Mouse (Mus musculus): ENCODE measurements around the gene Ints11. TPM values are rescaled to one million over a fixed set of nuclear protein-coding genes. Genes with fewer than 3 reads are reported as not detected.

Gene Ints11
- polyA plus RNA-seq, 1 experiment from 2014 or later = 83.6 TPM

GRCm38 (mm10) chr4:155904318-155905102 is 35.2 kb downstream of the Ints11 start:
- Histone ChIP-seq H3K27ac (ENCODE audit: low read depth) (no peak overlapping the region), H3K36me3 (ENCODE audit: insufficient read depth) (peaks cover 63% of the 10 kb centered on the region), H3K9ac (no peak overlapping the region), H3K9me3 (ENCODE audit: low read depth, low read length) (no peaks in the 10 kb centered on the region), H3K4me2 (no peak overlapping the region), H3K27me3 (ENCODE audit: insufficient read depth, low read length) (no peaks in the 10 kb centered on the region), H3K4me3 (ENCODE audit: low read depth, low read length) (no peak overlapping the region), H3K4me1 (ENCODE audit: insufficient read depth) (no peaks in the 10 kb centered on the region)
- 86% methylated on average over 13 of the region's 13 CpGs for WGBS
- DNase-seq = peak; percentile 39
- peak; percentile 48 for TF ChIP-seq CTCF (IDR thresholded peaks at IDR 0.05; ENCODE audit: low read depth)
- no peak for ATAC-seq (ENCODE audit: insufficient read depth)

- no peaks in the 10 kb centered on the region for H3K27me3 ChIP-seq (ENCODE audit: insufficient read depth, low read length)
- no peak overlapping the region for H3K27ac ChIP-seq (ENCODE audit: low read depth)
- ATAC-seq (ENCODE audit: insufficient read depth) (no peak), DNase-seq (no peak)
- WGBS = 88% methylated on average over 13 of the region's 13 CpGs
- H3K4me2 ChIP-seq = no peak overlapping the region
- peaks cover 52% of the 10 kb centered on the region for H3K36me3 ChIP-seq (ENCODE audit: insufficient read depth)
- H3K4me3 ChIP-seq (ENCODE audit: low read depth, low read length) = no peak overlapping the region
- TF ChIP-seq CTCF (IDR thresholded peaks at IDR 0.05; ENCODE audit: low read depth) = no peak
- H3K9me3 ChIP-seq (ENCODE audit: low read depth, low read length) = no peaks in the 10 kb centered on the region
- no peaks in the 10 kb centered on the region for H3K4me1 ChIP-seq (ENCODE audit: insufficient read depth)
- no peak overlapping the region for H3K9ac ChIP-seq
Observed at GRCm38 (mm10) chr4:155905634-155906033, 36.3 kb downstream of the Ints11 start.

- H3K27me3 ChIP-seq (ENCODE audit: insufficient read depth, low read length) = no peaks in the 10 kb centered on the region
- no peaks in the 10 kb centered on the region for H3K9me3 ChIP-seq (ENCODE audit: low read depth, low read length)
- no peak for TF ChIP-seq CTCF (IDR thresholded peaks at IDR 0.05; ENCODE audit: low read depth)
- H3K36me3 ChIP-seq (ENCODE audit: insufficient read depth) = peaks cover 47% of the 10 kb centered on the region
- no peak overlapping the region for H3K9ac ChIP-seq
- no peak for DNase-seq
- 75% methylated on average over 9 of the region's 9 CpGs for WGBS
- H3K27ac ChIP-seq (ENCODE audit: low read depth) = no peak overlapping the region
- H3K4me2 ChIP-seq = no peak overlapping the region
- ATAC-seq (ENCODE audit: insufficient read depth) = no peak
- H3K4me3 ChIP-seq (ENCODE audit: low read depth, low read length) = no peak overlapping the region
- H3K4me1 ChIP-seq (ENCODE audit: insufficient read depth) = no peaks in the 10 kb centered on the region
Observed at GRCm38 (mm10) chr4:155906125-155906524, 36.8 kb downstream of the Ints11 start.

GRCm38 (mm10) chr4:155907003-155907402 is 37.7 kb downstream of the Ints11 start:
- Histone ChIP-seq H3K27me3 (ENCODE audit: insufficient read depth, low read length) (no peaks in the 10 kb centered on the region), H3K4me3 (ENCODE audit: low read depth, low read length) (no peak overlapping the region), H3K27ac (ENCODE audit: low read depth) (no peak overlapping the region), H3K9me3 (ENCODE audit: low read depth, low read length) (no peaks in the 10 kb centered on the region), H3K9ac (no peak overlapping the region), H3K4me1 (ENCODE audit: insufficient read depth) (no peaks in the 10 kb centered on the region), H3K4me2 (no peak overlapping the region), H3K36me3 (ENCODE audit: insufficient read depth) (peaks cover 38% of the 10 kb centered on the region)
- no peak for TF ChIP-seq CTCF (IDR thresholded peaks at IDR 0.05; ENCODE audit: low read depth)
- whole genome bisulfite sequencing = 62% methylated on average over 11 of the region's 11 CpGs
- ATAC-seq (ENCODE audit: insufficient read depth) (no peak), DNase-seq (no peak)

GRCm38 (mm10) chr4:155908281-155908680 is 38.9 kb downstream of the Ints11 start:
- TF ChIP-seq CTCF (IDR thresholded peaks at IDR 0.05; ENCODE audit: low read depth) = no peak
- 68% methylated on average over 7 of the region's 7 CpGs for WGBS
- ATAC-seq (ENCODE audit: insufficient read depth) = no peak
- Histone ChIP-seq H3K4me1 (ENCODE audit: insufficient read depth) (no peaks in the 10 kb centered on the region), H3K9ac (no peak overlapping the region), H3K9me3 (ENCODE audit: low read depth, low read length) (no peaks in the 10 kb centered on the region), H3K36me3 (ENCODE audit: insufficient read depth) (peaks cover 26% of the 10 kb centered on the region), H3K27me3 (ENCODE audit: insufficient read depth, low read length) (no peaks in the 10 kb centered on the region), H3K4me3 (ENCODE audit: low read depth, low read length) (no peak overlapping the region), H3K4me2 (no peak overlapping the region), H3K27ac (ENCODE audit: low read depth) (no peak overlapping the region)
- DNase-seq = no peak

- Histone ChIP-seq H3K27me3 (ENCODE audit: insufficient read depth, low read length) (no peaks in the 10 kb centered on the region), H3K4me3 (ENCODE audit: low read depth, low read length) (no peak overlapping the region), H3K4me1 (ENCODE audit: insufficient read depth) (no peaks in the 10 kb centered on the region), H3K9me3 (ENCODE audit: low read depth, low read length) (no peaks in the 10 kb centered on the region), H3K9ac (no peak overlapping the region), H3K36me3 (ENCODE audit: insufficient read depth) (peaks cover 23% of the 10 kb centered on the region), H3K4me2 (no peak overlapping the region), H3K27ac (ENCODE audit: low read depth) (no peak overlapping the region)
- no peak for TF ChIP-seq CTCF (IDR thresholded peaks at IDR 0.05; ENCODE audit: low read depth)
- WGBS = 89% methylated on average over 4 of the region's 4 CpGs
- ATAC-seq (ENCODE audit: insufficient read depth) (no peak), DNase-seq (no peak)
Observed at GRCm38 (mm10) chr4:155908751-155909150, 39.4 kb downstream of the Ints11 start.

- no peak overlapping the region for H3K4me3 ChIP-seq (ENCODE audit: low read depth, low read length)
- 70% methylated on average over 1 of the region's 1 CpGs for WGBS
- H3K27ac ChIP-seq (ENCODE audit: low read depth) = no peak overlapping the region
- no peaks in the 10 kb centered on the region for H3K36me3 ChIP-seq (ENCODE audit: insufficient read depth)
- H3K27me3 ChIP-seq (ENCODE audit: insufficient read depth, low read length) = no peaks in the 10 kb centered on the region
- H3K9ac ChIP-seq = no peak overlapping the region
- no peak for DNase-seq
- TF ChIP-seq CTCF (IDR thresholded peaks at IDR 0.05; ENCODE audit: low read depth) = no peak
- no peak for ATAC-seq (ENCODE audit: insufficient read depth)
- H3K4me1 ChIP-seq (ENCODE audit: insufficient read depth) = no peaks in the 10 kb centered on the region
- no peak overlapping the region for H3K4me2 ChIP-seq
- no peaks in the 10 kb centered on the region for H3K9me3 ChIP-seq (ENCODE audit: low read depth, low read length)
Observed at GRCm38 (mm10) chr4:155932031-155932430, 62.7 kb downstream of the Ints11 start.

Small RNAs within 50 kb of the gene (microRNA-seq; reads per million reads assigned to microRNA genes)
- not detected for gene Gm22991 (ENCODE audit: borderline number of aligned reads)

Other genes with a start within 250 kb of the Ints11 start
- 56.3 and 58.7 TPM in 2 replicates for gene Cdk11b, start 244.7 kb upstream of the Ints11 start, polyA plus RNA-seq (2014; fragmentation: Nextera tagmentation; extraction: Ambion mirVana)
- gene Gm10563, start 224.1 kb upstream of the Ints11 start, polyA plus RNA-seq (2014; fragmentation: Nextera tagmentation; extraction: Ambion mirVana) = not detected in 2 replicates
- 34.8 and 38.7 TPM in 2 replicates for gene Mmp23, start 216.2 kb upstream of the Ints11 start, polyA plus RNA-seq (2014; fragmentation: Nextera tagmentation; extraction: Ambion mirVana)
- gene Mib2, start 200.3 kb upstream of the Ints11 start, polyA plus RNA-seq (2014; fragmentation: Nextera tagmentation; extraction: Ambion mirVana) = 22.4 and 24.8 TPM in 2 replicates
- 2.5 and 2.7 TPM in 2 replicates for gene Fndc10, start 175.2 kb upstream of the Ints11 start, polyA plus RNA-seq (2014; fragmentation: Nextera tagmentation; extraction: Ambion mirVana)
- 153 and 156 TPM in 2 replicates for gene Ssu72, start 164.7 kb upstream of the Ints11 start, polyA plus RNA-seq (2014; fragmentation: Nextera tagmentation; extraction: Ambion mirVana)
- 0.41 and 0.86 TPM in 2 replicates for gene Tmem240, start 134.7 kb upstream of the Ints11 start, polyA plus RNA-seq (2014; fragmentation: Nextera tagmentation; extraction: Ambion mirVana)
- 96.6 and 102 TPM in 2 replicates for gene Atad3a, start 108.5 kb upstream of the Ints11 start, polyA plus RNA-seq (2014; fragmentation: Nextera tagmentation; extraction: Ambion mirVana)
- gene Vwa1, start 94.8 kb upstream of the Ints11 start, polyA plus RNA-seq (2014; fragmentation: Nextera tagmentation; extraction: Ambion mirVana) = 8.7 and 8.9 TPM in 2 replicates
- gene Tmem88b, start 83.7 kb upstream of the Ints11 start, polyA plus RNA-seq (2014; fragmentation: Nextera tagmentation; extraction: Ambion mirVana) = 0.12 and 0.15 TPM in 2 replicates
- not detected in 2 replicates for gene Ankrd65, start 79.1 kb upstream of the Ints11 start, polyA plus RNA-seq (2014; fragmentation: Nextera tagmentation; extraction: Ambion mirVana)
- 226 and 231 TPM in 2 replicates for gene Mrpl20, start 66.7 kb upstream of the Ints11 start, polyA plus RNA-seq (2014; fragmentation: Nextera tagmentation; extraction: Ambion mirVana)
- gene Ccnl2, start 57.1 kb upstream of the Ints11 start, polyA plus RNA-seq (2014; fragmentation: Nextera tagmentation; extraction: Ambion mirVana) = 172 and 174 TPM in 2 replicates
- 124 and 136 TPM in 2 replicates for gene Aurkaip1, start 38.3 kb upstream of the Ints11 start, polyA plus RNA-seq (2014; fragmentation: Nextera tagmentation; extraction: Ambion mirVana)
- gene Mxra8, start 29.9 kb upstream of the Ints11 start, polyA plus RNA-seq (2014; fragmentation: Nextera tagmentation; extraction: Ambion mirVana) = 148 and 155 TPM in 2 replicates
- gene Dvl1, start 22.1 kb upstream of the Ints11 start, polyA plus RNA-seq (2014; fragmentation: Nextera tagmentation; extraction: Ambion mirVana) = 11.3 and 17.8 TPM in 2 replicates
- 0.16 and 0.22 TPM in 2 replicates for gene Tas1r3, start 6.2 kb upstream of the Ints11 start, polyA plus RNA-seq (2014; fragmentation: Nextera tagmentation; extraction: Ambion mirVana)
- gene Cptp, start 106 bp upstream of the Ints11 start, polyA plus RNA-seq (2014; fragmentation: Nextera tagmentation; extraction: Ambion mirVana) = 17.1 and 18.4 TPM in 2 replicates
- 43.6 and 50.9 TPM in 2 replicates for gene Pusl1, start 22.2 kb downstream of the Ints11 start, polyA plus RNA-seq (2014; fragmentation: Nextera tagmentation; extraction: Ambion mirVana)
- gene Acap3, start 22.3 kb downstream of the Ints11 start, polyA plus RNA-seq (2014; fragmentation: Nextera tagmentation; extraction: Ambion mirVana) = 17.9 and 20.5 TPM in 2 replicates
- gene Ube2j2, start 74.3 kb downstream of the Ints11 start, polyA plus RNA-seq (2014; fragmentation: Nextera tagmentation; extraction: Ambion mirVana) = 124 and 127 TPM in 2 replicates
- gene C1qtnf12, start 92.8 kb downstream of the Ints11 start, polyA plus RNA-seq (2014; fragmentation: Nextera tagmentation; extraction: Ambion mirVana) = 35.9 and 43.5 TPM in 2 replicates
- 17.1 and 18.2 TPM in 2 replicates for gene B3galt6, start 123.1 kb downstream of the Ints11 start, polyA plus RNA-seq (2014; fragmentation: Nextera tagmentation; extraction: Ambion mirVana)
- gene Sdf4, start 123.3 kb downstream of the Ints11 start, polyA plus RNA-seq (2014; fragmentation: Nextera tagmentation; extraction: Ambion mirVana) = 152 TPM in 2 replicates
- 0.47 and 0.60 TPM in 2 replicates for gene Tnfrsf4, start 144.3 kb downstream of the Ints11 start, polyA plus RNA-seq (2014; fragmentation: Nextera tagmentation; extraction: Ambion mirVana)
- 1.3 TPM in 2 replicates for gene Tnfrsf18, start 156.6 kb downstream of the Ints11 start, polyA plus RNA-seq (2014; fragmentation: Nextera tagmentation; extraction: Ambion mirVana)
- gene Ttll10, start 189.9 kb downstream of the Ints11 start, polyA plus RNA-seq (2014; fragmentation: Nextera tagmentation; extraction: Ambion mirVana) = 2.1 and 3.0 TPM in 2 replicates
- 49.4 and 55.7 TPM in 2 replicates for gene 9430015G10Rik, start 240.4 kb downstream of the Ints11 start, polyA plus RNA-seq (2014; fragmentation: Nextera tagmentation; extraction: Ambion mirVana)